Mouse (Mus musculus) gastrocnemius, postnatal 25 days (tissue): Measurements from ENCODE around the gene Phb. TPM values are rescaled to one million over a fixed set of nuclear protein-coding genes. Genes with fewer than 3 reads are reported as not detected.

Experiments
- DNase-seq: peaks from one replicate; pipeline ENCODE4 v3.0.0; 2022
- total RNA-seq, 2 experiments: library from RNA; stranded (reverse); gene quantifications; 1 replicate in 1 of 2; 2 replicates in 1 of 2; pipeline ENCODE4 v1.2.3; 2021

The Phb gene
- total RNA-seq, 2 experiments from 2014 or later = 179 to 189 TPM

DNA sequence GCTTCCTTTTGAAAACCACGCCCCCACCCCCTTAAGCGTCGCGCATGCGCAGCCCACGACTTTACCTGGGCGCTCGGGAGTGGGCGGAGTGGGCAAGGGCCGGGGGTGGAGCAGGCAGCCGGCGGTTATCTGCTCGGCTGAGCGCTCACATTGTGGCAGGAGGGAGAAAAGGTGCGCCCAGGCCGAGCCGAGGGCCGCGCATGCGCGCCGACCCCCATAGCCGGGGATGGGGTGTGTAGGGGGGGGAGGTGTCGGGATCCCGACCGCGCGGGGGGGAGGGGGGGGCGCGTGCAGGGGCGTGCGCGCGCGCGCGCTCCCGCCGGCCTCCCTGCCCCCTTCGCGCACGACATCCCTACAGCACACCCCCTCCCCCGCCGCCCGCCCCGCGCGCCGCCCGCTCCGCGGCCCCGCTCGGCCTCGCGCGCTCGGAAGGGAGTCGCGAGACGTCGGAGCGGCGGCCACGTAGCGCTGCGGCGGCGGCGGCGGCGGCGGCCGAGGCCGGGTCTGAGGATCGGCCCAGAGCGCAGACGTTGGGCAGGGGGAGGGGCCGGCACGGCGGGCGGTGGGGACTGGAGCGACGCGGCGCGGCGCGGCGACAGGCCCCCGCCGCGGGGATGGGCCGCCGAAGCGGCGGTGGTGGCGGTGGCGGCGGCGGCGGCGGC lies 45.9 kb downstream of the Phb start, which contains the start of gene Zfp652:
Gene Zfp652, plus strand, starts transcription at position 111 of the 662 bp plus-strand sequence.
- DNase-seq = peak; percentile 86

DNA sequence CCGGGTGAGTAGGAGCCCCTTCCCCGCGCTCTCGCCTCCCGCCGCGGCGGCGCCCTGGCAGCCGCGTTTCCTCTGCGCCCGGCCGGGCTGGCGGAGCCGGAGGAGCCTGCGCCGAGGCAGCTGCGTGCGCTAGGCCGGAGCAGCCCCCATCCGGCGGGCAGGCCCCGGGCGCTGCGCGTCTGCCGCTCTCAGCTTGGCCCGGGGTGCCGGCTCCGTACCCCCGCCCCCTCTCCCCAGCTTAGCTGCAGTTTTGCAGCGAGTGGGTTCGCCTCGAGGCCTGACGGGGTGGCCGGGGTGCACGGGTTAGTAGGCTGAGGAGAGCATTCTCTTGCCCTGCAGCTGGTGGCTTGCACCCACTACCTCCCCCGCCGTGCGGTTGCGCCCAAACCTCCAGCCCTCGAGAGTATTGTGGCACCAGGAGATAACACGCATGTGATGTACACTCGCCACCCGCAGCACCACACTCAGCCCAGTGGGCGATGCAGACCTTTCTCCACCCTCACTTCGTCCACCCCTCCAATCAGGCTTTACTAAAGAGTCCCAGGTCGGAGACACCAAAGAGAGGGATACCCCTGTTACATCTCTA lies 46.6 kb downstream of the Phb start:
- DNase-seq = peak; percentile 48

DNA sequence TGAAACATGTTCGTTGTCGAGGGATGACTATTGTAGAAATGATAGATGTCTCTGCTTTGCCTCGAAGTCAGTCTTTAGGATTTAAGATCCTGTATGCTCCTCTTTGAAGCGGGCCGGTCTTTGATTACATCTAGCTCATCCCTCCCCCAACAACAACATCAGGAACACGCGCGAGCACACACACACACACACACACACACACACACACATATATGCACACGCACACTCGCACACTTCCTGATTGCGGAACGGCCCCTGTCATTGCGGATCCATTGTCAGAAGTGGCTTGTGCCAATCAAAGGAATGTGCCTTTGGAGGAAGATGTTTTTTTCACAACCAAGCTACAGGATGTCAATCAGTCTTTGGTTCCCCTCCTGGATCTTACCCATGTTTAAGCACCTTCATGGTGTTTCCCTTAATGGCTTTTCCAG lies 47.1 kb downstream of the Phb start:
- DNase-seq = no peak

DNA sequence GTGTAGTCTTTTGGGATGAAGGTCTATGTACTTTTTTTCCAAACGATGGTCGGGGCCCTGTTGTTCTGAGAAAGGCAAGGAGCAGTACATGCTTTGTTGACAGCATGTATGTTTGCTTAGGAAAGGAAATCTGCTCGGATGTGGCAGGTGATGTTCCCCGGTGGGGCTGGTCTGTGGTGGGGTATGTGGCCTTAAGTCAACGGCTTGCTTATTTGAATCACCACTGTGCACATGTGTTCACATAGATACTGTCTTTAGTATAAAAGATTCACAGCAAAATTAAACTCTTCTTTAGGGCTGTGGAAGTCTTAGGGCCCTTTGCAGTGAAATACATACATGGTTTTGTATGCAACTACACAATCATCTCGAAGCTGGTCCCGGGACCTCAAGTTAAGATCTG lies 47.7 kb downstream of the Phb start:
- DNase-seq = no peak

DNA sequence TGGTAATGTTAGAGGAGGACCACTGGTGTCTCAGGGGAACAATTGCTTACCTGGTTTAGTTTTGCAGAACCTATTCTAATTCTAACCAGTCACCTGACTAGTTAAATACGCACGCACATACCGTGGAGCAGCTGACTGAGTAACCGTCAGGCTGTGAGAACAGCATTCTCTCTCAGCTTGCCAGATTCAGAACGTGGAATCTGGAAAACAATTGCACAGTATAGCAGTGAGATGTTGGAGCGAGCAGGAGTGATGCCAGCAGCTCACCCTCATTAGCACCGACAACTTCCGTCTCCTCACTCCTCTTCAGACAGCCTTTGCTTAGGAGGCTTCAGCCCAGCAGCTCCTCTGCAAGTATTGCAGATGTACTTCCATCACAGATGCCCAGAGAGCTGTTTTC lies 49.4 kb downstream of the Phb start:
- no peak for DNase-seq

DNA sequence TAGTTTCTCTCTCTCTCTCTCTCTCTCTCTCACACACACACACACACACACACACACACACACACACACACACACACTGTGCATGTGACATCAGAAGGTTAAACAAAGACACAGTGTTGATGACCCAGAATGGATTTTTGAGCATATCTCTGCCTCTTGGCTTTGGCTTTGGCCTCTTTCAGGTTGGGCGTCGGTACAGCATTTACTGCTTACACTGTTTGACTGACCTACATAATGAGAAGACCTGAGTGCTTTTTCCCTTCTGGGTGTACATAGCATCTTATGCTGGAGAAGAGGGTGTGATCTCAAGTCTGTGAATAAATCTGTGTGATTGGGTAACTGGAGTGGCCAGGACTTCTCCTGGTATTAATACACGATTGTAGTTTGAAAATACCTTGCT lies 52.6 kb downstream of the Phb start:
- no peak for DNase-seq

DNA sequence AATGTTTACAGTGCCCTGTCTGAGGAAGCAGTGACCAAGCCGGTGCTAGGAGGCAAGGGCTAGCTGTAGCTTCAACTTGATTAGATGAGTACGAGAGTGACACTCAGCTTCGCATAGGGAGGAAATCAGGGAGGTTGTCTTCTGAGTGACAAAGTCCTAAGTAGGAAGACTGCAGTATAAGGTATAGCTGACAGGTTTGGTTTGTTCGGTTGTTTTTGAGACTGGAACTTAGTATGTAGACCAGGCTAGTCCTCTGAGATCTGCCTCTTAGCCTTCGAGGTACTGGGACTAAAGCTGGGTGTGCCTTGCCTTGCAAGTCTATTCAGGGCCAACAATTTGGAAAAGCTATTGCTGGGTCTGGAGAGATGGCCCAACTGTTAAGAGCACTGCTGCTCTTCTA lies 56.5 kb downstream of the Phb start, which contains the start of gene B130006D01Rik:
Gene B130006D01Rik, plus strand, starts transcription at position 301 of the 400 bp plus-strand sequence.
- no peak for DNase-seq

DNA sequence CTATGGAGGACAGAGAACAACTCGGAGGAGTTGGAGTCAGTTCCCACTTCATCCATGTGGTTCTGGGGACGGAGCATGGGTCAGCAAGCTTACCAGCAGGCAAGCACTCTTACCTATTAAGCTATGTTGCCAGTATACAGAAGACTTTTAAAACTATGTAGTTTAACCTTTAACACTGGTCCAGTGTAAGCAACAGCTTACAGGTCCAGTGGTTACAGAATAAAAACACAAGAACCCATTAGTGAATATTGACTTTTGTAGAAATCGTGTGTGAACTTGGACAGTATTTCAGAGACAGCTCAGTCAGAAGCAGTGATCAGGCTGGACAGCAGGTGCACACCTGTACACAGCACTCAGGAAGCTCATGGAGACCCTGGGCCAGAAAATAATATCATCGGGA lies 57.7 kb downstream of the Phb start:
- DNase-seq = no peak

DNA sequence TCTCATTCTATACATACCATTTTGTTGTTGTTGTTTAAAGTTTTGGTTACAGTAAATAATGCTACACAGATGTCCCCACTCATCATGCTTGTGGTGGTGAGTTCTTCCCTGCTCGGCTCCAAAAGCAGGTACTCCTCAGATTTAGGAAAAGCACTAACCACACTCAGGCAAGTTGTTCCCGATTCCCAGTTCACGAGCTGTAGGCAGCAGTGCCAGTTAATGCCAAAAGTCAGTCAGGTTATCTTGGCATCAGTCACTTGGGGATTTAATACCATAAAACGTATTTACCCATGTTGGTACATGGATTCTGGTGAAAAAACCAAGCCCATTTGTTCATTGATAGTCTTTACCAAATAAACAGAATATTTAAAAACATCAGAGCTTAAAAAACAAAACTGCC lies 59.4 kb downstream of the Phb start:
- no peak for DNase-seq

DNA sequence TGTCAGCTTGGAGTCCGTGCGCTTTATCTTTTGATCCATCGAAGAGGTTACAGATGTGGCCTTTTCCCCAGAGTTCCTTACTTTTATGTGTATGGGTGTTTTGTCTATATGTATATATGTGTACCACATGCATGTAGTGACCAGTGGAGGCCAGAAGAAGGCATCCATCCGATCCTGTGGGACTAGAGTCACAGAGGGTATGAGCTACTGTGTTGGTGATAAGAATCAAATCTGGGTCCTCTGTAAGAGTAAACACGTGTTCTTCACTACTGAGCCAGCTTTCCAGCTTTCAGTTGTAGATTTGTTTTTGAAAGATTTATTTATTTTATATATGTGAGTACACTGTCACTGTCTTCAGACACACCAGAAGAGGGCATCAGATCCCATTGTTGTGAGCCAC lies 61.2 kb downstream of the Phb start:
- DNase-seq = no peak

DNA sequence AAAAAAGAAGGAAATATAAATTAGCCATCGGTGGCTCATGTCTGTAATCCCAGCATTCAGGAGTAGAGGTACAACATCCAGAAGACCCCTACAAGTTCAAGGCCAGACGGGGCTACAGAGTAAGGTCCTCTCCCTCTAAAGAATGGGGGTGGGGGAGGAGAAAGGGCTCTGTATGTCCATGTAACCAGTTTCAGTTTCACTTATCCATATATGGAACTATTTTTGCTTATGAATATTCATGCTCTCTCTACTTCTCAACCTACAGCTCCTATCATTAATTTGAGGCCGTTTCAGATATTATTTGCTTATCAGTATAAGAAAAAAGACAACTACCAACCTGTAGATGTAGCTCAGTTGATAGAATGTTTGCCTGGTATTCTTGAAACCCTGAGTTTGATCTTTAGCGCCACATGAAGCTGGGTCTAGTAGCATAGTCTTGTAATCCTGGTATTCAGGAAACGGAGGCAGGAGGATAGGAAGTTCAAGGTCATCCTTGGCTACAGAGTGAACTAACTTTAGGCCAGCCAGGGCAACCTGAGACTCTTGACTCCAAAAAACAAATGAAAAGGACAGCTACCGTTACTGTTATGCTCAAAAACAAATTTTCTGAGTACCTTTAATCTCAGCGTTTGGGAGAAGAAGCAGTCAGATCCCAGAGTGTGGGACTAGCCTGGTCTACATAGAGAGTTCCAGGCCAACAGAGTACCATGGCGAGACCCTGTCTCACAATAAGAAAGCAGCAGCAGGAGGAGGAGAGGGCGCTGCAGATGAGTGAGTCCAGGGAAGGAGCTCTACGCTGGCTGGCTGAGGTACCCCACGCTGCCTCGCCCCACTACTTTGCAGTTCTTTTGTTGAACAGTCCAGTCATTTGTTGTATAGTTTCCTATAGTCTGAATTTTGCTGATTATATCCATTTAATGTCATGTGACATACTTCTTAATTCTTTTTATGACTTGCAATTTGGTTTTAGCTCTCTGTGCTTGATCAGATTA lies 62.5 kb downstream of the Phb start:
- no peak for DNase-seq

Other genes starting within 250 kb of the Phb start
- under 1 TPM; 0.16 to 0.26 TPM for gene Nxph3, start 152.4 kb upstream of the Phb start, total RNA-seq
- under 1 TPM; 0.43 to 0.61 TPM for gene Ngfr, start 79.2 kb upstream of the Phb start, total RNA-seq
- gene Zfp652, start 45.7 kb downstream of the Phb start, total RNA-seq = 10 to 100 TPM; 62.2 to 71.7 TPM
- under 1 TPM; 0.29 to 0.36 TPM for gene B130006D01Rik, start 56.6 kb downstream of the Phb start, total RNA-seq
- gene Phospho1, start 157.5 kb downstream of the Phb start, total RNA-seq = 100 to 1,000 TPM; 288 to 335 TPM
- 1 to 10 TPM; 5.2 to 6.1 TPM for gene Gngt2, start 170.3 kb downstream of the Phb start, total RNA-seq
- gene Abi3, start 175.5 kb downstream of the Phb start, total RNA-seq = 1 to 10 TPM; 2.2 to 3.2 TPM
- gene B4galnt2, start 247.9 kb downstream of the Phb start, total RNA-seq = not detected